Mouse (Mus musculus): Measurements from ENCODE around the gene Zdhhc8.
A peak's percentile ranks its signal among the peaks of the same experiment; 100 is the strongest.
"Not testable (repeated sequence)": the region's sequence is repeated elsewhere in the genome, so short reads cannot be mapped to it uniquely, and the experiment has no call there.

Zdhhc8 gene

GRCm38 (mm10) chr16:18200062-18200461 is 34.9 kb downstream of the Zdhhc8 start:
- no peak for ATAC-seq (ENCODE audit: insufficient number of reproducible peaks, low FRiP score, low TSS enrichment)

- ATAC-seq (ENCODE audit: insufficient number of reproducible peaks, low FRiP score, low TSS enrichment): no peak
These were observed 36.4 kb downstream of the Zdhhc8 start for GRCm38 (mm10) chr16:18198365-18199098.

- no peak for ATAC-seq (ENCODE audit: insufficient number of reproducible peaks, low FRiP score, low TSS enrichment)
These were observed 37.1 kb downstream of the Zdhhc8 start for GRCm38 (mm10) chr16:18197881-18198280.

DNA sequence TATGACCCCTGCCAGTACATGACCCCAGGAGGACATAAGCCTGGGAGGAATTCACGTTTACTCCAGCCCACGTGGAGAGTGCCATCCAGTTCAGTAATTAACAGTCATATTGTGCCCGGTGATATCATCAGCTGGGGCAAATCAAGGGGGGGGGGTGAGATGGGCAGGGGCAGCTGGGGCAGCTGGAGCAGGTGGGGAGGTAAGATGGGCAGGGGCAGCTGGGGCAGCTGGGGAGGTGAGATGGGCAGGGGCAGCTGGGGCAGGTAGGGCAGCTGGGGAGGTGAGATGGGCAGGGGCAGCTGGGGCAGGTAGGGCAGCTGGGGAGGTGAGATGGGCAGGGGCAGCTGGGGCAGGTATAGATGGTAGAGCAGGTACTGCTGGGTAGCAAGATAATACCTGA is 39.4 kb downstream of the Zdhhc8 start:
- ATAC-seq (ENCODE audit: insufficient number of reproducible peaks, low FRiP score, low TSS enrichment): not testable (repeated sequence)

GRCm38 (mm10) chr16:18195068-18195467 is 39.9 kb downstream of the Zdhhc8 start:
- ATAC-seq (ENCODE audit: insufficient number of reproducible peaks, low FRiP score, low TSS enrichment): no peak

GRCm38 (mm10) chr16:18194208-18194985 is 40.5 kb downstream of the Zdhhc8 start:
- no peak for ATAC-seq (ENCODE audit: insufficient number of reproducible peaks, low FRiP score, low TSS enrichment)

- no peak for ATAC-seq (ENCODE audit: insufficient number of reproducible peaks, low FRiP score, low TSS enrichment)
These were observed 43.9 kb downstream of the Zdhhc8 start for GRCm38 (mm10) chr16:18191006-18191405.

- ATAC-seq (ENCODE audit: insufficient number of reproducible peaks, low FRiP score, low TSS enrichment): no peak
These were observed 47.7 kb downstream of the Zdhhc8 start for GRCm38 (mm10) chr16:18187221-18187620.

- no peak for ATAC-seq (ENCODE audit: insufficient number of reproducible peaks, low FRiP score, low TSS enrichment)
These were observed 48.1 kb downstream of the Zdhhc8 start for GRCm38 (mm10) chr16:18186798-18187197.

DNA sequence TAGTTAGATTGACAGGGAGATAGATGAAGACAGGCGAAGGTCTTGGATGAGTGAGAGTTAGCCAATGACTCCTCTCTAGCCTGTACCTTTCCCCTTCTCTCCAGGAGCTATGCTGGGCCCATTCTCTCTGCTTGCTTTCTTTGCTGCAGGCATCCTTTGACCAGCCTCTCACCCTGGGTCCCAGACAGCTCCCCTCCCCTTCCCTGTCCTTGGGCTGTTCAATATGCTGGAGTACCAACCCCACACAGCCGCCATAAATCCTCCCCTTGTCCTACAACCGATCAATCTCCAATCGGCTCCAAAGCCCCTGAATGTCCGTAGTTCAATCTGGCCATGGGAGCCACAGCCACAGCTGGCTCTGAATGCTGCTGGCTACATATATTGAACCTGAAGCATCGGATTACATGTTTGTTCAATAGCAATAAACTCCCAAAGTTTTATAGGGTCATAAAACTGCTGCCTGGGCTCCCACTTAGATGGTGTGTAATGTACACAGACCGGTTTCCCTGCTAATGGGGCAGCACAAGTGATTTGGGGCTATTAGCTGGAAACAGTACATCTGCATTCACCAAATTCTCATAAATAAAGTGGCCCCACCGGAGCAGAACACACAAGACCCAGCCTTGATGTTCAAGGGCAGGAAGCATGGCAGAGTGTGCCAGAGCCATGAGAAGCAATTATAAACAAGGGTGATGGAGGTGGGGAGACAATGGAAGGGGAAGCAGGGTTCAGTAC is 49.1 kb downstream of the Zdhhc8 start:
- ATAC-seq (ENCODE audit: insufficient number of reproducible peaks, low FRiP score, low TSS enrichment): no peak

- no peak for ATAC-seq (ENCODE audit: insufficient number of reproducible peaks, low FRiP score, low TSS enrichment)
These were observed 52.2 kb downstream of the Zdhhc8 start for GRCm38 (mm10) chr16:18182766-18183165.

DNA sequence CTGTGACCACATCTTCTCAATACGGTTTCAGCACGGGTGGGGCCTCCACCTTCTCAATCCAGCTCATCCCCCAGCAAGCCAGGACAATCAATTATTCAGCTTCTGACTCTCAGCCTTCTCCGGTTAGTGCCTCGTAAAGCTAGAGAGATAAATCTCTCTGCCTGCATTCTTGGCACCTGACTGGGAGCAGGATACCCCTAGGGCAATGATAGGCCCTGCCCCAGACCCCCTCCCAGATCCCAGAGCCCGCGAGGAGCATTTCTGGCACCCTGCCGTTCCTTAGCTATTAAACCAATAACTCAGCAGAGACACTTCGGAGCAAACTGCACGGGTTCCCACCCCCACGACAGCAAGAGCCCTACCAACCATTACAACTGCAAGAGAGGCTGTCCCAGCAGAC is 53.5 kb downstream of the Zdhhc8 start:
- ATAC-seq (ENCODE audit: insufficient number of reproducible peaks, low FRiP score, low TSS enrichment): no peak

DNA sequence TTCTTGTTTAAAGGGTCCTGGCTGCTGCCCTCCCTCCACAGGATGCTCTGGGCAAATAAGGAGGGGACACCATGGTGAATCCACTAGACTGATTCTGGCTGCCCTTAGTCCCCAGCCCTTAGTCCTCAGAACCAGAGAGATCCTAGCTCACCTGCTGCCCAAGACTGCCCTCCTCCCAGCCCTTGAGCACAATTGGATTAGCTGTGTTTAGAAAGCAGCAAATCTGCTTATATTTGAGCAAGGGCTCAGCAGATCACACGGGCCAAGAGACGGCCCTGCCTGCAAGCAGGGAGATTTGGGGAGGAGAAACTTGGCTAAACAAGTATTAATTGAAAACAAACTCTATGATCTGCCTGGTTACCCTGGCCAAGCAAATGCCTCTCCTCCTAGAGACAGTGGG is 55.3 kb downstream of the Zdhhc8 start:
- no peak for ATAC-seq (ENCODE audit: insufficient number of reproducible peaks, low FRiP score, low TSS enrichment)

DNA sequence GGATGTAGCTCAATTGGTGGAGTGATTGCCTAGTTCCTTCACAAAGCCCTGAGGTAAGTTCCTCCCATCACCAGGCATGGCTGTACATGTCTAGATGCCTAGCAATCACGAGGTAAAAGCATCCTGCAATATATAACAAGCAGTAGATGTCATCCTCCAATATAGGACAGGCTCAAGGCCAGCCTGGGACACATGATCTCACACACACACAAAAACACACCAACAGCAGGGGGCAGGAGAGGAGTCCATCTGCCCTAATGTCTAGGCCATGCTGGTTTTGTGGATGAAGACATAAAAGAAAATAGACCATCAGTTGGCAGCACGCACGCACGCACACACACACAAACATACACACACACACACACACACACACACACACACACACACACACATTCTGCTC is 58.2 kb downstream of the Zdhhc8 start:
- ATAC-seq (ENCODE audit: insufficient number of reproducible peaks, low FRiP score, low TSS enrichment): no peak

DNA sequence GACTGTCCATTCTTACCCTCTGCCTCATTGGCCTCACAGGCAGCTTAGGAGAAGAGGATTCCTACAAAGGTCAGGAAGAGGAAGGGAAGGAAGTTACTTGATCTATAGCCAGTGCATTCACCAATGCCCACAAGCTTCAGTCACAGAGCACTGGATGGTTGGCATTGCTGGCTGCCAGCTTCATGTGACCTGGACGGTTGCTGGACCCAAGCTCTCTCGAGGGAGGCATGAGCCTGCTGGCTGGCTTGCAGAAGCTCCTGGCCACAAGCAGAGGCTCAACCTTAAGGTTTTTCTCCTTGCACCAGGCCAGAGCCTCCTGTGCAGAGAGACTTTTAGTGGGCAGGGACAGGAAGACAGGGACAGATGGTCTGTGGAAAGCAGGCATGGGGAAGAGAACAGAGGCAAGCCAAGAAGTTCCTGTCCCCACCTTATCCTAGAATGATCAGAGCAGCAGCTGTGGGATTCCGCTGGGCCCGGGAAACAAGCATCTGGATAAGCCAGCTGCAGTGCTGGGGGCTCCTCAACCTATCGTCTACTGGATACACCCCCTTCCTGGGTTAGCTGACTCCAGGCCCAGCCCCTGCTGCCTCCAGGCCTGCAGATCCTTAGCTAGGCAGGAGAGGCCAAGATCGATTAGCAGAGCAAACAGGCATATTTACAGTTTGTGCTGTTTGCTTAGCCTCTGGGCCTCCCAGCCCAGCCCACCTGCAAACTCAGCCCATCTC is 59.0 kb downstream of the Zdhhc8 start:
- no peak for ATAC-seq (ENCODE audit: insufficient number of reproducible peaks, low FRiP score, low TSS enrichment)

DNA sequence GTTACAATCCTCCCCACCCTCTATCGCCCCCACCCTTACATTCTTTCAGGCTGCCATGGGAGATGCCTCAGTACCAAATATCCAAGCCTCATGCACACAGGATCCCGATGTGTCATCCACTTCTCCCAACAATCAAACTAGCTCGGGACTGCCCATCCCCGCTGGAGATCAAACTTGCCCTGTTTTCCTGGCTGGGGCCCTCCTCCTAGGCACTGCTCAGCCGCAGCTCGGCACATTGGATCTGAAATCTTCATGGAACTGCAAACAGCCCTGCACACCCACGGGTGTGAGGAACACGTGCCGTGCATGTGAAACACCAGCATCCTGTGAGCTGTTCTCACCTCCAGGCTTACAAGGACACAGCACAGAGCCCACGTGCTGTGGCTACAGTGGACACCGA is 61.1 kb downstream of the Zdhhc8 start:
- ATAC-seq (ENCODE audit: insufficient number of reproducible peaks, low FRiP score, low TSS enrichment): no peak

- no peak for ATAC-seq (ENCODE audit: insufficient number of reproducible peaks, low FRiP score, low TSS enrichment)
These were observed 61.7 kb downstream of the Zdhhc8 start for GRCm38 (mm10) chr16:18173231-18173630.

DNA sequence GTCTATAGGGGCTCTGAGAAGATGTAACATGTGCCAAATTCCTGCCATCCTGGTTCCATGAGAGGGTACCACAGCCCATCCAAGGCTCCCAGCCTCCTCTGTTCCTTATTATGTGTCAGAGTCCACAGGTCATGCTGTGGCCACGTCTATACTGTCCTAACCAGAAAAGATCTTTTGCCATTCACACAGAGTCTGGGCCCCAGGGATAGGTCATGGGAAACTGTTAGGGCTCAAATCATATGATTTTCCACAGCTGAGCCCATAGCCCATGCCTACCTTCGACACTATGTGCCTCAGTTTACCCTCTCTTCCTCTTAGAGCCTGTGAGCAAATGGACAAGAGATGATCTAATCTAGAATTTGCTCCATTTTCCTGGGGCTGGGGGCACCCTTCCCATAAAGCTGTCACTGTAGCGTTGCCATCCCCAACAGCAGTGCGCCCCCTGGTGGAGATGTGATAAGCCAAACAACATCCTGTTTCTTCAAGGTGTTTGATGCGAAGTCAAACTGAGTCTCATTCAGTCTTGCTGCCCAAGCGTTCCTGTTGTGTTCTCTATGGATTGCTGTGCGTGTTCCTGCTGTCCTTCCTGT is 62.6 kb downstream of the Zdhhc8 start:
- peak; percentile 9; the same call in 1 of the 2 replicates for ATAC-seq (ENCODE audit: insufficient number of reproducible peaks, low FRiP score, low TSS enrichment)

Data from cerebellum, adult (tissue).